ENCODE assay signal across 9 mouse cellular contexts in the genomic region with DNA sequence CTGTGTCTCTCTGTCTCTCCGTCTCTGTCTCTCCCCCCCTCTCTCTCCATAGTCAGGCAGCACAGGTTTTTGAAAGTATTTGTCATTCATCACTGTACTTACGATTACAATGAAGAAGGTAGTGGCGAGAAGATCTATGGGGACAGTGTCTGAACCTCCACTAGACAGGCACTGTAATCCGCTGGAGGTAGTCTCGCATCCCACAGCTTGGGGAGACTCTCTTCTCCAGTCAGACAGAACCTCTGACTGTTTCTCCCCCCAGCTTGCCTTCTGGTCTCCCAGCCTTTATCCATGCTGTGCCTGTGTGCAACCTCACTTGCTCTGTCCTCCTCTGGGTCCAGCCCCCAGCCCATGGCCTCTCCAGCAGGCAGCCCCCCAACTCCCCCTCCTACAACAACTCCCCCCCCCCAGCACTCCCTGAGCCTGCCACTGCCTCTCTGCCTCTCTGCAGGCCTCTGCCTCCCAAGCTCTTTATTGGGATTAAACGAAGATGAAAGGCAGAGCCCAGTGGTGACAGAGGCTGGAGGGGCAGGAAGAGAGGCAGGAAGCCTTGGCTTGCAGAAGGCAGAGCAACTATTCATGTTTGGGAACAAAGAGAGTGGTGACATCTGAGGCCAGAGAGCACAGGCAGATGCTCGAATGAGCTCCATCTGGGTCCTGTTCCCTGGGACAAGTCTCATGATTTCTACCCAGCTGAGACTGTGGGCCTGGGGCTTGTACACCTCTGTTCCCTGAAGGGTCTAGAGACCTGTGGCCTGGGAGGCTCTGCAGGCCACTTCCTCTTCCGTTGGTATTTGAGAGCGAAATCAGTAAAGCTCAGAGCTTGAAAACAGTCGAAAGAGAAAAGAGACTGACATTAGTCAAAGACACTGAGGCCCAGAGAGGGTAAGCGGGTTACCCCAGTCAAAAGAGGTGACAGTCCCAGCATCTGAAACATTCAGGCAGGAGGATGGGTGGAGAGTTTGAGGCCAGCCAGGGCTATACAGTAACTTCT. TPM values are rescaled to one million over a fixed set of nuclear protein-coding genes. Genes with fewer than 3 reads are reported as not detected.
A peak's percentile ranks its signal among the peaks of the same experiment; 100 is the strongest.
DNase-seq lines count a peak whose midpoint lies in the region; ATAC-seq and TF ChIP-seq lines count a peak whose summit lies in the region.
"Had no signal": no experiment of that assay in that cellular context is flagged by ENCODE, and none has a peak within 500 bp of the region (broad histone marks: within the 10 kb centered on the region; RNA-seq: fewer than 3 reads in every experiment).

No protein-coding gene starts in this region.

- no peak for TF ChIP-seq CTCF in lung, postnatal 0 days (IDR thresholded peaks at IDR 0.05)
- no peak for TF ChIP-seq CTCF in lung, adult 2 months (IDR thresholded peaks at IDR 0.05; ENCODE audit: insufficient read depth, low read length)
- TF ChIP-seq CTCF in small intestine, adult 2 months (IDR thresholded peaks at IDR 0.05; ENCODE audit: extremely low read depth, insufficient read length, insufficient replicate concordance, low read depth, low read length): no peak

- no peak overlapping the region for H3K9ac ChIP-seq in lung, postnatal 0 days (replicated peaks; ENCODE audit: low read depth)

- no peak for TF ChIP-seq EP300 in lung, postnatal 0 days (IDR thresholded peaks at IDR 0.05)

- H3K9me3 ChIP-seq in lung, postnatal 0 days (ENCODE audit: low read length): no peaks in the 10 kb centered on the region
- H3K9me3 ChIP-seq in limb, embryonic 10.5 days (replicated peaks): no peaks in the 10 kb centered on the region

- H3K27ac ChIP-seq in lung, postnatal 0 days (ENCODE audit: low read length): no peak overlapping the region
- H3K27ac ChIP-seq in limb, embryonic 10.5 days: peak overlapping the region; percentile 79
- H3K27ac ChIP-seq in small intestine, adult 2 months (ENCODE audit: insufficient read depth, low read depth, low read length): 0 out of 2 replicates have a peak overlapping the region, but pooled peaks have one; percentile 2

- peaks cover under 1% of the 10 kb centered on the region; the same call in 1 of the 2 replicates for H3K4me1 ChIP-seq in lung, postnatal 0 days (ENCODE audit: insufficient read depth, low read depth, low read length)
- no peaks in the 10 kb centered on the region for H3K4me1 ChIP-seq in lung, adult 2 months (ENCODE audit: control insufficient read depth, insufficient read depth, low read length)
- peaks cover 79% of the 10 kb centered on the region for H3K4me1 ChIP-seq in limb, embryonic 10.5 days
- H3K4me1 ChIP-seq in small intestine, adult 2 months (ENCODE audit: control insufficient read depth, insufficient read depth, insufficient read length, low read length): peaks cover 6% of the 10 kb centered on the region

- TF ChIP-seq POLR2A in lung, adult 2 months (IDR thresholded peaks at IDR 0.05; ENCODE audit: borderline replicate concordance, extremely low read depth, low read depth, low read length): no peak
- no peak for TF ChIP-seq POLR2A in small intestine, adult 2 months (IDR thresholded peaks at IDR 0.05; ENCODE audit: low read depth, low read length)

- DNase-seq in adrenal gland, postnatal 14 days: peak; percentile 45
- no peak for DNase-seq in adrenal gland, adult 2 months
- no peak for DNase-seq in lung, postnatal 0 days (ENCODE audit: low spot score)
- no peak for DNase-seq in lung, adult 2 months
- no peak for DNase-seq in limb, embryonic 10.5 days (ENCODE audit: low spot score)
- DNase-seq in retina, postnatal 1 day: no peak
- DNase-seq: gastrocnemius, postnatal 10 days had no signal

- no peak overlapping the region for H3K4me3 ChIP-seq in lung, postnatal 0 days (ENCODE audit: low read depth, low read length)
- no peak overlapping the region for H3K4me3 ChIP-seq in lung, adult 2 months (replicated peaks; ENCODE audit: extremely low read depth, low read depth, low read length)
- H3K4me3 ChIP-seq in limb, embryonic 10.5 days: no peak overlapping the region
- no peak overlapping the region for H3K4me3 ChIP-seq in small intestine, adult 2 months (ENCODE audit: low read depth, low read length)

- H3K27me3 ChIP-seq in lung, postnatal 0 days (replicated peaks; ENCODE audit: insufficient read depth, low read length): no peaks in the 10 kb centered on the region
- H3K27me3 ChIP-seq in limb, embryonic 10.5 days (ENCODE audit: low read depth, poor library complexity, severe bottlenecking): peaks cover 59% of the 10 kb centered on the region
- H3K27me3 ChIP-seq in small intestine, adult 2 months (ENCODE audit: control insufficient read depth, insufficient read depth, low read length): no peaks in the 10 kb centered on the region

- 54% methylated on average over 11 of the region's 11 CpGs for WGBS in lung, postnatal 0 days
- 61% methylated on average over 11 of the region's 11 CpGs for WGBS in lung, adult 2 months
- 34% methylated on average over 11 of the region's 11 CpGs for WGBS in limb, embryonic 10.5 days
- 77% methylated on average over 11 of the region's 11 CpGs for WGBS in small intestine, adult 2 months

- ATAC-seq in lung, postnatal 0 days: no peak
- no peak for ATAC-seq in erythroblast, adult 5-6 weeks (replicated peaks; ENCODE audit: low FRiP score, poor library complexity, severe bottlenecking)

- H3K36me3 ChIP-seq in lung, postnatal 0 days (ENCODE audit: insufficient read depth, low read length): no peaks in the 10 kb centered on the region
- no peaks in the 10 kb centered on the region for H3K36me3 ChIP-seq in limb, embryonic 10.5 days
- no peaks in the 10 kb centered on the region for H3K36me3 ChIP-seq in small intestine, adult 2 months (ENCODE audit: control insufficient read depth, insufficient read depth, low read length)

- peak overlapping the region; percentile 0; the same call in 1 of the 2 replicates for H3K4me2 ChIP-seq in lung, postnatal 0 days (replicated peaks; ENCODE audit: low read depth, low read length)

RNA-seq across cellular contexts. Expression of a gene that starts 3.1 kb away (rescaled TPM):
- 2.6 and 5.9 TPM in 2 replicates for total RNA-seq in adrenal gland, postnatal 14 days (2021)
- 1 to 10 TPM; 3.6 to 3.8 TPM for total RNA-seq in adrenal gland, adult 2 months (2021)
- polyA plus RNA-seq in adrenal gland, adult 2 months (2012; rRNA removed): 2.2 and 2.9 TPM in 2 replicates
- polyA plus RNA-seq in lung, postnatal 0 days (2015; fragmentation: Nextera tagmentation; extraction: Ambion mirVana): 6.3 and 6.5 TPM in 2 replicates
- polyA plus RNA-seq in lung, adult 2 months (2012; rRNA removed): 13.7 and 19.3 TPM in 2 replicates
- 2.6 and 2.9 TPM in 2 replicates for polyA plus RNA-seq in limb, embryonic 10.5 days (2016; fragmentation: Nextera tagmentation; extraction: Ambion mirVana)
- polyA plus RNA-seq in small intestine, adult 2 months (2012; rRNA removed): 2.1 TPM in 2 replicates
- 26.3 and 27.6 TPM in 2 replicates for total RNA-seq in erythroblast, adult 5-6 weeks (2015; ENCODE audit: low replicate concordance)
- 18.4 and 30.1 TPM in 2 replicates for total RNA-seq in erythroblast, adult 5-6 weeks (2017; ENCODE audit: low replicate concordance)

RNA-seq across cellular contexts. Expression of a gene that starts 42.4 kb away (rescaled TPM):
- 75.9 and 85.4 TPM in 2 replicates for total RNA-seq in adrenal gland, postnatal 14 days (2021)
- total RNA-seq in adrenal gland, adult 2 months (2021): 100 to 1,000 TPM in 1 of 2 experiments, 10 to 100 TPM in 1; 80.6 to 103 TPM
- polyA plus RNA-seq in adrenal gland, adult 2 months (2012; rRNA removed): 13.9 and 27.7 TPM in 2 replicates
- 6.1 and 7.3 TPM in 2 replicates for polyA plus RNA-seq in lung, postnatal 0 days (2015; fragmentation: Nextera tagmentation; extraction: Ambion mirVana)
- 12.6 and 16.8 TPM in 2 replicates for polyA plus RNA-seq in lung, adult 2 months (2012; rRNA removed)
- polyA plus RNA-seq in limb, embryonic 10.5 days (2016; fragmentation: Nextera tagmentation; extraction: Ambion mirVana): 8.1 and 8.3 TPM in 2 replicates
- polyA plus RNA-seq in small intestine, adult 2 months (2012; rRNA removed): 8.3 and 20.0 TPM in 2 replicates
- 20.5 and 22.1 TPM in 2 replicates for total RNA-seq in erythroblast, adult 5-6 weeks (2015; ENCODE audit: low replicate concordance)
- 37.1 and 43.8 TPM in 2 replicates for total RNA-seq in erythroblast, adult 5-6 weeks (2017; ENCODE audit: low replicate concordance)

RNA-seq across cellular contexts. Expression of a gene that starts 59.3 kb away (rescaled TPM):
- 53.8 and 63.2 TPM in 2 replicates for total RNA-seq in adrenal gland, postnatal 14 days (2021)
- total RNA-seq in adrenal gland, adult 2 months (2021): 10 to 100 TPM; 40.0 to 48.8 TPM
- 60.8 and 83.2 TPM in 2 replicates for polyA plus RNA-seq in adrenal gland, adult 2 months (2012; rRNA removed)
- polyA plus RNA-seq in lung, postnatal 0 days (2015; fragmentation: Nextera tagmentation; extraction: Ambion mirVana): 50.9 and 53.9 TPM in 2 replicates
- polyA plus RNA-seq in lung, adult 2 months (2012; rRNA removed): 38.6 and 43.5 TPM in 2 replicates
- polyA plus RNA-seq in limb, embryonic 10.5 days (2016; fragmentation: Nextera tagmentation; extraction: Ambion mirVana): 42.8 and 49.1 TPM in 2 replicates
- 51.2 and 133 TPM in 2 replicates for polyA plus RNA-seq in small intestine, adult 2 months (2012; rRNA removed)
- 14.2 and 18.3 TPM in 2 replicates for total RNA-seq in erythroblast, adult 5-6 weeks (2015; ENCODE audit: low replicate concordance)
- total RNA-seq in erythroblast, adult 5-6 weeks (2017; ENCODE audit: low replicate concordance): 7.0 and 19.4 TPM in 2 replicates
